ENCODE assay signal across 21 mouse cellular contexts in genomic region chr10:98041766-98042165, GRCm38 (mm10).
"Had no signal": no experiment of that assay in that cellular context is flagged by ENCODE, and none has a peak within 500 bp of the region (broad histone marks: within the 10 kb centered on the region; RNA-seq: fewer than 3 reads in every experiment).

No protein-coding gene starts in this region.

- H3K36me3 ChIP-seq: kidney, embryonic 15.5 days; limb, embryonic 12.5 days; limb, embryonic 15.5 days; midbrain, embryonic 10.5 days; midbrain, embryonic 13.5 days had no signal

- ATAC-seq: liver, postnatal 0 days; lung, postnatal 0 days; midbrain, embryonic 13.5 days; midbrain, embryonic 16.5 days had no signal

- H3K4me1 ChIP-seq: kidney, embryonic 15.5 days; limb, embryonic 12.5 days; limb, embryonic 15.5 days; megakaryocyte, embryonic 14.5 days; midbrain, embryonic 10.5 days; midbrain, embryonic 13.5 days had no signal

- H3K9ac ChIP-seq: kidney, embryonic 15.5 days; limb, embryonic 12.5 days; limb, embryonic 15.5 days; liver, embryonic 14.5 days; liver, postnatal 0 days; lung, embryonic 14.5 days; midbrain, embryonic 13.5 days had no signal

- DNase-seq: kidney, adult 11 months; kidney, adult 8-10 months; kidney, postnatal 10 days; kidney, postnatal 36 days; left cerebral cortex, postnatal 4 days; liver, postnatal 0 days; lung, embryonic 14.5 days; lung, postnatal 36 days; thymus, adult 18-20 months; thymus, postnatal 36 days had no signal

- H3K9me3 ChIP-seq: kidney, embryonic 15.5 days; limb, embryonic 12.5 days; limb, embryonic 15.5 days; megakaryocyte, embryonic 14.5 days; midbrain, embryonic 10.5 days; midbrain, embryonic 13.5 days had no signal

- H3K27me3 ChIP-seq: kidney, embryonic 15.5 days; limb, embryonic 12.5 days; limb, embryonic 15.5 days; megakaryocyte, embryonic 14.5 days; midbrain, embryonic 13.5 days had no signal

- H3K27ac ChIP-seq: kidney, embryonic 15.5 days; limb, embryonic 12.5 days; limb, embryonic 15.5 days; liver, embryonic 14.5 days; midbrain, embryonic 10.5 days; midbrain, embryonic 13.5 days had no signal

- H3K4me3 ChIP-seq: kidney, embryonic 15.5 days; limb, embryonic 12.5 days; limb, embryonic 15.5 days; megakaryocyte, embryonic 14.5 days; midbrain, embryonic 10.5 days; midbrain, embryonic 13.5 days; myocyte had no signal

- H3K4me2 ChIP-seq: kidney, embryonic 15.5 days; limb, embryonic 12.5 days; limb, embryonic 15.5 days; liver, embryonic 11.5 days; lung, embryonic 14.5 days; midbrain, embryonic 13.5 days had no signal
